Mouse (Mus musculus) B cell, adult 62 days (primary cell): ENCODE data around the gene Card14. TPM values are rescaled to one million over a fixed set of nuclear protein-coding genes. Genes with fewer than 3 reads are reported as not detected.

ENCODE experiments used
- total RNA-seq: library from RNA; stranded (reverse); gene quantifications from 4 replicates; pipeline ENCODE4 v1.2.4, GENCODE M21; 2023

Gene Card14
- total RNA-seq, result not detected in 4 replicates

GRCm38 (mm10) chr11:119307658-119307867 is at the start of gene Card14:
Gene Card14, plus strand, starts transcription at chr11:119307768.

GRCm38 (mm10) chr11:119267768-119268556 is 39.6 kb upstream of the Card14 start, which contains the start of gene Gaa:
Gene Gaa, plus strand, starts transcription at chr11:119267887.

GRCm38 (mm10) chr11:119299391-119300245 is 8.0 kb upstream of the Card14 start, which contains the start of gene Eif4a3:
Gene Eif4a3, minus strand, starts transcription at chr11:119300089.

GRCm38 (mm10) chr11:119355443-119356385 is 48.1 kb downstream of the Card14 start, which contains the start of the genes Sgsh and Slc26a11:
Gene Sgsh, minus strand, starts transcription at chr11:119355536.
Gene Slc26a11, plus strand, starts transcription at chr11:119355557.

GRCm38 (mm10) chr11:119392800-119393482 is 85.4 kb downstream of the Card14 start, which contains the start of gene Rnf213:
Gene Rnf213, plus strand, starts transcription at chr11:119393100.

Other genes with a start within 250 kb of the Card14 start
- gene Cbx4, start 221.5 kb upstream of the Card14 start, total RNA-seq, result 89.9 to 98.2 TPM (median 95.3 TPM) in 4 replicates
- gene Tbc1d16, start 79.3 kb upstream of the Card14 start, total RNA-seq, result 0.26 to 0.31 TPM (median 0.27 TPM) in 4 replicates
- gene Ccdc40, start 79.2 kb upstream of the Card14 start, total RNA-seq, result 0.46 to 1.5 TPM (median 0.61 TPM) in 4 replicates
- gene Gaa, start 39.9 kb upstream of the Card14 start, total RNA-seq, result 112 to 117 TPM (median 114 TPM) in 4 replicates
- gene Eif4a3, start 7.7 kb upstream of the Card14 start, total RNA-seq, result 211 to 252 TPM (median 226 TPM) in 4 replicates
- 22.2 to 25.9 TPM (median 24.0 TPM) in 4 replicates for gene Sgsh, start 47.8 kb downstream of the Card14 start, total RNA-seq
- 20.2 to 28.1 TPM (median 27.8 TPM) in 4 replicates for gene Slc26a11, start 47.8 kb downstream of the Card14 start, total RNA-seq
- 101 to 104 TPM (median 103 TPM) in 4 replicates for gene Rnf213, start 85.3 kb downstream of the Card14 start, total RNA-seq
- 27.0 to 35.0 TPM (median 31.5 TPM) in 4 replicates for gene Endov, start 183.6 kb downstream of the Card14 start, total RNA-seq
- gene Nptx1, start 240.0 kb downstream of the Card14 start, total RNA-seq, result not detected in 4 replicates